Mouse (Mus musculus) inflammation-experienced regulatory T-cells, adult 6 months (primary cell): ENCODE results near the gene Gm20388. TPM values are rescaled to one million over a fixed set of nuclear protein-coding genes. Genes with fewer than 3 reads are reported as not detected.
"Not testable (repeated sequence)": the region's sequence is repeated elsewhere in the genome, so short reads cannot be mapped to it uniquely, and the experiment has no call there.

ENCODE experiments used
- ATAC-seq: one replicate; pipeline ENCODE4 v1.8.0; 2017
- polyA plus RNA-seq, 3 experiments: library from polyadenylated mRNA; unstranded; fragments of 100-300 nt; shearing (Covaris generic); gene quantifications; one replicate each; pipeline ENCODE4 v1.2.1; 2017

Gene Gm20388
- polyA plus RNA-seq, 3 experiments from 2014 or later = 10.8 to 14.1 (median 11.8) TPM

DNA sequence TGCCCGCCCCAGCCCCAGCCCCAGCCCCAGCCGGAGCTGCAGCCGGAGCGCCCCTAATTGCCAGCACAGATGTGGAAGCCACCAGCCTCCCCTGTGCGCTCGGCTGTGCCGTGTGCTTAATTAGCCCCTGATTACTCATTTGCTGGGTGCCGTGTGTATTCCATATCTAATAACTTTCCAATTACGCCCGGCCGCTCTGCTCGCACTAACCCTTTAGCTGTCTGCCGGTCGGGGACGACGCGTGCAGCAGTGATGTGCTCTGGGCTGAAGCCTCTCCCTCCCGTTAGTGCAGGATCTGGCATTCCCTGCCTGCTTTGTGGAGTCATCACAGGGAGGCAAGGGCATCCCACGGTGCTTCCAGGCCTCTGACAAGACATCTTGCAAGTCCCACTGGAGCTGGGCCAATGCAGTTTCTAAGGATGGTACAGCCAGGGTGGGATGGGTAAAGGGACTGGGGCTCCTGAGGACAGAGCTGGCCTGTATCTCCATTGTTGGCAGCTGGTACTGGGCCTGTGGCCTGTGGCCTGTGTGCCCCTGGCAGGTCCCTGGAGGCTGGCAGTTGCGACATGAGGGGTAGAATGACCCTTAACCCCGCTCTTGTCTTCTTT, 437.2 kb downstream of the Gm20388 start:
- ATAC-seq = no peak

DNA sequence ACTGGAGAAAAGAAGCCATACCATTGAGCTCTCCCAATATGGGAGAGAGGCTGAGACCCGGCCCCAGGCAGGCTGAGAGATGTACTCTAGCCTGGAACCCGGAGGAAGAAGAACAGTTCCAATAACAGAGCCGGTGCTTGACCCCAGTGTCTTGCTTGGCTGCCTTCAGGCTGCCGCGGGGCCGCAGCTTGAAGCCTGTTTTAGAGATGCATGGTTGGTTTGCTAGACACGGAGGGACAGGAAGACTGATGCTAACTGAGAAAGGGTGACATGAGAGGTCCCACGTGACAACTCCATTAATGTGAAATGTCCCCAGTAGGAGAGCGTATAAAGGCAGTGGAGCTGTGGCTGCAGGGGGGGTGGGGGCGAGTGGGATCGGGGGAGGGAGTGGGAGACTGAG, 438.3 kb downstream of the Gm20388 start:
- no peak for ATAC-seq

- no peak for ATAC-seq
Measured at GRCm38 (mm10) chr8:120351332-120352071, 440.9 kb downstream of the Gm20388 start.

DNA sequence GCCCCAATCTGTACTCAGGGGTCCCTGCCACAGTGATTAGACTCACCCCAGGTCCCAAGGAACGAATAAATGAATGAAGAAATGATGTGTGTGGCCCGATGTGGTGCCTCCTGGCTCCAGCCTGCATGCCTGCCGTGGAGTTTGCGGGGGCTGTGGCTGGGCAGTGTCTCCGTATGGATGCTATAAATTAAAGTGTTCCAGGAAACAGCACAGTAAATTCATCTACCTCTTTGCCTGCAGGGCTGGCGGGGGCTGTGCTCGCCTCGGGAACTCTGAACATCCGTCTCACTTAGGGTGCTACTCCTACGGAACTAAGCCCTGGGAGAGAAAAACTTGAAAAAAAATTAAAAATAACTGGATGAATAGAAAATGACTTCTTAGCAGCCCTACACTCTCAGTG, 441.5 kb downstream of the Gm20388 start:
- ATAC-seq = no peak

DNA sequence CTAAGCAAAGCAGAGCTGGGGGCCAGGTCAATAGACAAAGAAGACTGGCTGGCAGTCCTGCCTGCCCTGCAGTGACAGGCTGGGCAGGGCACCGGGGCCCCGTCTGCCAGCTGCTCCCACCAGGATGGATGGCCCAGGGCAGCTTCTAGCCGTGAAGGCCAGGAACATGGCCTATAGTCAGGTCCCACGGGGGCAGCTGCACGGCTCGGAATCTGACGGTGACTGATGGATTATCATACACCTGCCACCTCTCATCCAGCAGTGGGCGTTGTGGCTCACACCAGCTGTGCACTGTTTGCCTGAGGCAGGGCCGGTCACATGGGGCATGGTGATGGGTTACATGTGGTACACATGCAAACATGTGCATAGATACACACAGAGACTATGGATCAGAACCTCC, 445.4 kb downstream of the Gm20388 start:
- ATAC-seq = no peak

DNA sequence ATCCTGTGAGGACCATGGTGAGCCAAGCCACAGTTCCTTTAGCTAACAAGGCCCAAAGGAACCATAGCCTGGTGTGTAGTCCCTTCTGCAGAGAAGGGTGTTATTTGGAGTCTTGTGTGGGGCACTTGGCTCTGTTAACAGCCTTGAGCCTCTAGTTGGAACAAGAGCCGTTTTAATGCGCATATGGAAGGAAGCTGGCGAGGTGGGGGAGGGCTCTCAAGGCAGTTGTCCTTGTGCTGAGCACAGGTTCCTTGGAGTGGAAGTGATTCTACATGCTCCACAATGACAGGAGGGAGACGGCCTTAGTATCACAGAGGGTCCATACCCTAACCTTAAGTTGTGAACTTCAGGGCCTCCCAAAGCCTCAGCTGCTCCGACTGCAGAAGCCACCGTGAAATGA, 446.9 kb downstream of the Gm20388 start:
- no peak for ATAC-seq

DNA sequence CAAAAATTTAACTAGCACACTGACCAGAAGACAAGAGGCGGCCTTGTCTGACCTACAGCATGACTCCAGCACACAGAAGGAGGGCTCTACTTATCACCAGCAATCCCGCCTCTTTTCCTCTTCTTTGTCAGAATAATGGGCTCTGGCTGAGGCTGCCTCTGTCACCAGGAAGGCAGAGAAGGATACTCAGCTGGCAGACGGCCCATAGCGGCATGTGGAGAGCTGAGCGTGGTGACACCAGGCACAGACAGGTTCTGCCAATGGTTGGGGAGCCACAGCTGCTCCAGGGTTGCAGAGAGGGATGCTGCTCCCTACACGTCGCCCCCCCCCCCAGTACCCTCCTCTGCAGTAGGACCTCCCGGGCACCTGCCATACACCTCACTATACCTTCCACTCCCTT, 450.7 kb downstream of the Gm20388 start:
- ATAC-seq = no peak

DNA sequence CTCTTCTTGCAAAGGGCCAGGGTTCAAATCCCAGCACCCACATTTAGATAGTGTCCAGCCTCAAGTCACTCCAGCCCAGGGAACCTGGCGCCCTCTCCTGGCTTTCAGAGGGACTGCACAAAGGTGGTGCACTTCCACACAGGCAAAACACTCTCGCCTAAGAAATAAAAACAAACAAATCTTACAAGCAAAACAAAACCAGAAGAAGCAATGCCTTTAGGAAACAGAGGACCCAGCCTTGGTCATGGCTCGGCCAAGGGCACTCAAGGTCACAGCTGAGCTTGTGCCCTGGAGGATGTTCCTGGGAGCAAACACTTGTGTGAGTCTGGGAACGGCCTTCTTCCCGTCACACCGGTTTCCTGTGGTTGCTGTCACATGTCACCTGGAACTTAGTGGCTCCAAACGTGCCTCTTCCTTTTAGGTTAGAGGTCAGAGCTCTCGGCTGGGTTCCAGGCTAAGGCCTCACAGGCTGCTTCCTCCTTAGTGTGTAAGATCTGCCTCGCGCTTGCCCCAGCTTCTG, 453.0 kb downstream of the Gm20388 start:
- ATAC-seq = no peak

GRCm38 (mm10) chr8:120364093-120364725, 453.6 kb downstream of the Gm20388 start:
- ATAC-seq = no peak

GRCm38 (mm10) chr8:120366840-120367239, 456.2 kb downstream of the Gm20388 start:
- ATAC-seq = no peak

DNA sequence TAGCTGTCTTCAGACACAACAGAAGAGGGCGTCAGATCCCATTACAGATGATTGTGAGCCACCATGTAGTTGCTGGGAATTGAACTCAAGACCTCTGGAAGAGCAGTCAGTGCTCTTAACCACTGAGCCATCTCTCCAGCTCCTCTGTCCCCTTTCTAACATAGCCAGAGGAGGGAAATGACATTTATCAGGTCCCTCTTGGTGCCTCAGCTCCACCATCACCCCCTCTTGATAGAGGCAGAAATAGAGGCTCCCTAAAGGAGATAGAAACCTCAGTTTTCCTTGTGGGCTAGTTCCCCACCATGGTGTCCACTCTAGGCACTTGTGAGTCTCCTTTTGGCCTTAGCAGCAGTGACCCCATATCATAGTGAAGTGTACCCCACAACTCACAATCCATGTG, 457.6 kb downstream of the Gm20388 start:
- not testable (repeated sequence) for ATAC-seq

GRCm38 (mm10) chr8:120368814-120369649, 458.4 kb downstream of the Gm20388 start:
- peak; percentile 95 for ATAC-seq

GRCm38 (mm10) chr8:120369956-120370355, 459.3 kb downstream of the Gm20388 start:
- no peak for ATAC-seq

DNA sequence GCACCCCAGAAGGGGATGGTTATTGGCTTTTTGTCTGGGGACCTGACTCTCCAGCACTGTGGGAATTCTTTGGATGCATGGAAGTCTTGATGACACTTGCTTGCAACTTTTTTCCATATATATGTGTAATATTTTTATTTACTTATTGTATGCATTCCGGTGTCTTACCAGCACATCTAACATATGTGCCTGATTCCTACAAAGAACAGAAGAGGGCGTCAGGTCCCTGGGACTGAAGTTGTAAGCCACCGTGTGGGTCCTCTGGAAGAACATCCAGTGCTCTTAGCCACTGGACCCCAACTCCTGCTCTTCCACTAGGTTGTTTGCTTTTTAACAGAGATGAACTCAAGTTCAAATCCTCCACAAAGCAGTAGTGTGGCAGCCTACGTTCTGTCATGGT, 459.8 kb downstream of the Gm20388 start:
- no peak for ATAC-seq

DNA sequence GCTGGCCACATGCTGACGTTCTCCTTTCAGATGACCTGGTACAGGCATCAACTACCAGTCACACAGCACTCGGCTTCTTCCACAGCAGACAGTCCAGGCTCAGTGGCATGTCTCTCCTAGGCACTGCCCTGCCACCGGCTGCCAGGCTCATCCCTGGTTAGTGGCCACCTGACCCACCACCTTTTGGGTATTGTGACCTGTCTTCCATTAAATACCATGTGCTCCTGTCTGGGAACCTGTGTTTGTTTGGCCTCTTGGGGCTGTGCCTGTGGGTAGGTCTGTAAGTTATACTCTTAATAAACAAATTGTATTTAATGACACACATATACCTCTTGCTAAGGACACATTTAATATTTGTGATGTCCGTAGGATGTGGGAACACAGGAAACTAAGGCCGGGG, 460.5 kb downstream of the Gm20388 start:
- no peak for ATAC-seq

- ATAC-seq = no peak
Measured at GRCm38 (mm10) chr8:120371725-120372457, 461.2 kb downstream of the Gm20388 start.

DNA sequence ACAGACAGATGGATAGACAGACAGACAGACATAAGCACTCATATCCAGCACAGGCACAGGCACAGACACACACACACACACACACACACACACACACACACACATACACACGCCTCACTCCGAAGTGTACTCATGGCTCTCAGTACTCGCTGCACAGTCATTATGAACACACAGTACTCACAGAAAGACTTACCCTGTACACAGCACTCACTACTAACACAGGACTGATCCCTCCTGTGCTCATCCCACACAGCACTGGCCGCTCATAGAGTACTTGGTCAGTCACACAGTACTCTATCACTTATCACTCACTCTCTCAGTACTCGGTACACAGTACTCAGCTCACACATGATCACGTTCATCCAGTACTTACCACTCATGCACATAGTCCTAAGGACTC, 462.0 kb downstream of the Gm20388 start:
- ATAC-seq = no peak

DNA sequence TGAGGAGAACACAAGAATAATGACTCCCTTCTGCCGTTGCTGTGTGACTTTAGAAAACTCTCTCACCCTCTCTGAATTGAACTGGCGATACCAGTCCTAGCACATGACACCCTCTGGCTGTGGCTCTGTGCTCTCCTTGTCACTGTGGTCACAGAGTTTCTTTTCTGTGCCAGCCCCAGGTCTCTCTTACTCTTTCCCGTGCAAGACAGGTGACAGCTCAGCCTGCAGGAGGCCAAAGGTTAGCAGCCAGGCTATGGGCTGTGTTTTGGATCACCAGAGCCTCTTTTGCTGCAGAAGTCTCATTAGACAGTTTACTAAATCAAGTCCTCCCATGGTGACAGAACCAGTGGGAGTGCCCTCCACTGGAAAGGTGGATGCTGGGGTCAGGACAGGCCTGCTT, 463.0 kb downstream of the Gm20388 start:
- ATAC-seq = no peak

DNA sequence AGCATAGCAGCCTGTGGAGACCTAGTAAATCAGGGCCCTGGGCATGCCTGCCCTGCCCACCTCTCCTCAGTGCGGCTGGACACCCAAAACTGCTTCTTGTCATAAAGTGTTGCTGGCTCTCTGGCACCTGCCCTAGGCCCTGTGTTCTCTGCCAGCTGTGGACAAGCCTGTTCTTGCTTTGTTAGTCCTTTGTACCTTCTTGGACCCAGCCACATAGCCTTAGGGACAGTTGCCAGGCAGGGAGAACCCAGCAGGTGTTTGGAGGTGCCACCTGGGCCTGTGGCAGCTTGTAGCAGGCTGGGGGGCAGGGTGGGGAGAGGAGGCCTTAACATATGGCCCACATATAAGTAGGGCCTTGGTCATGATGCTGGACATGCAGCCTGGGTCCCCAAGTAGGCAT, 463.4 kb downstream of the Gm20388 start:
- ATAC-seq = no peak

DNA sequence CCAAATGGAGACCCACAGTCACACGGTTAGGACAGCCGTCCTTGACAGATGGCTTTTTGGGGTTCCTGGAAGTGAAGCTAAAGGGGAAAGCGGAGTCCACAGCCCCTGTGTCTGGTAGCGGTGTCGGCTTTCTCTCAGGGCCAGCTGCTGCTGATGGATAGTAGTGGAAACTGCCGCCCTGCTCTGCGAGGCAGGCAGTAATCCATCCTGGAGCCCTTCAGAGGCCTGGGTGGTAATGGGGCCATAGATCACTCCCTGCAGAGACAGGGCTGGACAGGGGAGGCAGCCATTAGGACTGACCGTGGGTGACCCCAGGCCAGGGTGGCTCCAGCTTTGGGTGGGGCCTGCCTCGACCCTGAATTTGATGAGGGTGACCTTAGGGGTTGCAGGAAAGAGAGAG, 463.9 kb downstream of the Gm20388 start:
- ATAC-seq = no peak

DNA sequence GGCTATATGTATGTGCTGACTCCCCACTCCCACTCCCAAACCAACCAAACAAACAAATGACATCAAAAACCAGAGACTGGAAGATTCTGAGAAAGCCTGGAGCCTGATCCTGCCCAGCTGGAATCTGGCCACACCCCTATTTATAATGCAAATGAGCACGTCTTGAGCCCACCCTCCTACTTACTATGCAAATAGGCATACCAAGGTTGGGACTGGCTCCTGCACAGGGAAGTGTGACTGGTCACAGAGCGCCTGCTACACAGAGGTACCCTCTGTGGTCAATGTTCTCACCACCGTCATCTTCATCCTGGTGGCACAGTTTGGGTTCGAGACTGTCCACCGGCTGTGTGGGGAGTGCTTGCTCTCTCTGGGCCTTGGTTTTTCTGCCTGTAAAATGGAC, 464.5 kb downstream of the Gm20388 start:
- ATAC-seq = no peak

DNA sequence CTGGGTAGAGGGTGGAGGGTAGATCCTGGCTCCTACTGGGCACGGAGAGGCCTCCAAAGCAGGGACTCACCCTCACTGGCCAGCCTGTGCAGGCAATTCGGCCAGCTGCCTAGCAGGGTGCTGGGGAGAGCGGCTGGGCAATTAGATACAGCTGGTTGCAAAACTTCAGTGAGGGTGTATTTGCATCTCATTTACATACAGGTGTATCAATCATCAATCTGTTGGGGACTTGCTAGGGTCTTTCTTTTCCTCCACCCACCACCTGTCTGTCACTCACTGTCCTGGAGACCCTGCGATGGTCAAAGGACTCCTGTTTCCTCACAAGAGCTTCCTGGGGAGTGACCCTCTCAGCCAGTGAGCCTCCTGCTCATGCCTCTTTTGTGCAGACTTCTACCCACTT, 465.6 kb downstream of the Gm20388 start:
- no peak for ATAC-seq
